Mouse (Mus musculus): Measurements from ENCODE around the gene Notch4. TPM values are rescaled to one million over a fixed set of nuclear protein-coding genes. Genes with fewer than 3 reads are reported as not detected.
A peak's percentile ranks its signal among the peaks of the same experiment; 100 is the strongest.
"Not testable (repeated sequence)": the region's sequence is repeated elsewhere in the genome, so short reads cannot be mapped to it uniquely, and the experiment has no call there.

The Notch4 gene
- 11.0 and 13.1 TPM in 2 replicates for polyA plus RNA-seq (2014; fragmentation: Nextera tagmentation; extraction: Ambion mirVana)

DNA sequence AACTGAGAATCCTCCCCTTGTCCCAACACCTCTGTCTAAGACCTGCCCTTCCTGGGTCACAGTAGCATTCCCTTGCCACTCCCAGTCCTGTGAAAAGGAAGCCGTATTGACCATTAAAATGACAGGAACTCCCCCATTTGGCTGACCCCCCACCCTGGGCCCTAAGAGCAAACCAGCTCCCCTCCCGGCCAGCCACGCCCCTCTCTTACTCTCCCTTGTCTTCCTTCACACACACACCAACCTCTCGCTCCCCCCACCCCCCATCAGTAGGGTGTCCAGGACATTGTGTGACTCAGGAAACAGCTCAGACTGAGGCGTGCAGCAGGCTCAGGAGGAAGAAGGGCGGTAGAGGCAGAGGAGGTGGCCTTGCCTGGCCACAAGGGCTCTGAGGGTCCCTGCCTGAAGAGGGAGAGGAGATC is at the start of gene Notch4:
Gene Notch4, plus strand, starts transcription at position 266 of the 419 bp plus-strand sequence.
- H3K27ac ChIP-seq (ENCODE audit: low read depth, low read length): peak within 1 kb of the TSS; percentile 6; the same call in 1 of the 2 replicates
- no peaks in the 10 kb centered on the region for H3K27me3 ChIP-seq (ENCODE audit: control insufficient read depth, insufficient read depth, low read length)
- 6% methylated on average over 6 of the region's 6 CpGs for WGBS
- ATAC-seq (ENCODE audit: insufficient read depth, low FRiP score, low TSS enrichment) (no peak), DNase-seq (ENCODE audit: low spot score) (peak; percentile 25)
- H3K4me2 ChIP-seq (ENCODE audit: low read depth): no peak within 1 kb of the TSS
- H3K36me3 ChIP-seq (ENCODE audit: control insufficient read depth, insufficient read depth, low read length): no peaks in the 10 kb centered on the region
- H3K9me3 ChIP-seq (ENCODE audit: control insufficient read depth, low read length): no peaks in the 10 kb centered on the region
- no peak within 1 kb of the TSS for H3K4me3 ChIP-seq (ENCODE audit: low read depth, low read length)
- no peaks in the 10 kb centered on the region for H3K4me1 ChIP-seq (ENCODE audit: control insufficient read depth, insufficient read depth, low read length)
- peak within 1 kb of the TSS; percentile 16; the same call in 1 of the 2 replicates for H3K9ac ChIP-seq (ENCODE audit: low read length)

DNA sequence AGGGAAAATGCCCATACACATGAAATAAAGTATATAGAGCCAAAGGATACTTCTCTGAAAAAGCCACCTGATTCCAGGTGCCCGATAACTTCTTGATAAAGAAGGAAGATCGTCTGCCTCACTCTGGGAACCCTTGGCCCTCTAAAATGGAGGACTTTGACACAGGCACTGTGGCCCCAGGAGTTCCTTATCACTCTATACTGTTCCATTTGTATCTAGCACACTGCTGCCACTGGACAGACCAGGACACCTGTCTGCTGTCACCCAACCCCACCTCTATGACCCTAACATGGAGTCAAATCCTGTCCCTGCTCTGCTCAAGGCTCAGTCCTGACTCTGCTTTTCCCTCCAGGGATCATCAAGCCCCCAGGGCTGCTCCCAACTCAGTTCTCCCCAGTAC is 47.6 kb upstream of the Notch4 start:
- Histone ChIP-seq H3K36me3 (ENCODE audit: control insufficient read depth, insufficient read depth, low read length) (no peaks in the 10 kb centered on the region), H3K4me3 (ENCODE audit: low read depth, low read length) (no peak overlapping the region), H3K4me2 (ENCODE audit: low read depth) (no peak overlapping the region), H3K4me1 (ENCODE audit: control insufficient read depth, insufficient read depth, low read length) (no peaks in the 10 kb centered on the region), H3K27me3 (ENCODE audit: control insufficient read depth, insufficient read depth, low read length) (no peaks in the 10 kb centered on the region), H3K9me3 (ENCODE audit: control insufficient read depth, low read length) (no peaks in the 10 kb centered on the region), H3K9ac (ENCODE audit: low read length) (no peak overlapping the region), H3K27ac (ENCODE audit: low read depth, low read length) (no peak overlapping the region)
- WGBS: 77% methylated on average over 2 of the region's 2 CpGs
- no peak for ATAC-seq (ENCODE audit: insufficient read depth, low FRiP score, low TSS enrichment)
- no peak for DNase-seq (ENCODE audit: low spot score)

DNA sequence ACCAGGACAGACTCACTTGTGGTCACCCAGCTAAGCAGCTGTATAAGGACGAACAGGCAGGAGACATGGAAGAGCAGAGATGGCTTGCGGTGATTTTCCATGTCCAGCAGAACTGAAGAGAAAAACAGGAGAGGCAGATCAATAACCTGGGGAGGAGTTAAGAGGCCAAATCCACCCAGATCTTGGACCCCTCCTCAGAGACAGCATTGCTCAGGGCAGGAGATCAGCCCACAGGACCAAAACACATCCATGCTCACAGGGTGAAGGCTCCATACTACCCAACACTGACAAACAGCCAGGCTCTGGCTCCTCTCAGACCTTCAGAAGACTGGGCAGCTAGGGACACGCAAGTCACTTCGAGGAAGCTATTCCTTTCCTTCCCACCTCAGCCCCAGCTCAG is 46.8 kb upstream of the Notch4 start, which contains the start of gene Btnl6:
Gene Btnl6, minus strand, starts transcription at position 101 of the 400 bp plus-strand sequence.
- ATAC-seq (ENCODE audit: insufficient read depth, low FRiP score, low TSS enrichment): no peak
- no peaks in the 10 kb centered on the region for H3K9me3 ChIP-seq (ENCODE audit: control insufficient read depth, low read length)

DNA sequence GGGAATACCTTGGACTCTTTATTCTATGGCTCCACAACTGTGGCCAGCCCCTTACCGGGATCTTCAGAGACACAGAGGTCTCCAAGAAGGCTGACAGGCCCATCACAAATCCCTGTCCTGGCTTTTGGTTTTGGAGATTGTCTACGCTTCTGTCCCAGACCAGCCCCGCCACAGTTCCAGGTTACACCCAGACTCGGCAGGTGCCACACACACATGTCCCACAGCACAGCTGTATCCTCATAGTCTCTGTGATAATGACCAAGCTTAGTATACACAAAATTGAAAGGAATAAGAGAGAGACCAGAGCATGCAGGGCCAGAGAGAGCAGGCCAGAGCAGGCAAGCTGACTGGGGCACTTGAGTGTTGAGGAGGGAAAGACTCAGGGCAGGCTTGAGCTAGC is 46.3 kb upstream of the Notch4 start:
- Histone ChIP-seq H3K4me1 (ENCODE audit: control insufficient read depth, insufficient read depth, low read length) (no peaks in the 10 kb centered on the region), H3K9me3 (ENCODE audit: control insufficient read depth, low read length) (no peaks in the 10 kb centered on the region), H3K4me2 (ENCODE audit: low read depth) (no peak overlapping the region), H3K36me3 (ENCODE audit: control insufficient read depth, insufficient read depth, low read length) (no peaks in the 10 kb centered on the region), H3K4me3 (ENCODE audit: low read depth, low read length) (no peak overlapping the region), H3K27ac (ENCODE audit: low read depth, low read length) (no peak overlapping the region), H3K9ac (ENCODE audit: low read length) (no peak overlapping the region), H3K27me3 (ENCODE audit: control insufficient read depth, insufficient read depth, low read length) (no peaks in the 10 kb centered on the region)
- ATAC-seq (ENCODE audit: insufficient read depth, low FRiP score, low TSS enrichment) (no peak), DNase-seq (ENCODE audit: low spot score) (no peak)
- 96% methylated on average over 4 of the region's 4 CpGs for WGBS

More for the DNA sequence above, 46.8 kb upstream of the Notch4 start, which contains the start of gene Btnl6:
- H3K36me3 ChIP-seq (ENCODE audit: control insufficient read depth, insufficient read depth, low read length): no peaks in the 10 kb centered on the region
- H3K4me2 ChIP-seq (ENCODE audit: low read depth): no peak within 1 kb of the TSS
- H3K4me1 ChIP-seq (ENCODE audit: control insufficient read depth, insufficient read depth, low read length): no peaks in the 10 kb centered on the region
- no peak within 1 kb of the TSS for H3K9ac ChIP-seq (ENCODE audit: low read length)
- 88% methylated on average over 4 of the region's 4 CpGs for WGBS
- no peak within 1 kb of the TSS for H3K4me3 ChIP-seq (ENCODE audit: low read depth, low read length)
- no peak within 1 kb of the TSS for H3K27ac ChIP-seq (ENCODE audit: low read depth, low read length)
- H3K27me3 ChIP-seq (ENCODE audit: control insufficient read depth, insufficient read depth, low read length): no peaks in the 10 kb centered on the region
- no peak for DNase-seq (ENCODE audit: low spot score)

DNA sequence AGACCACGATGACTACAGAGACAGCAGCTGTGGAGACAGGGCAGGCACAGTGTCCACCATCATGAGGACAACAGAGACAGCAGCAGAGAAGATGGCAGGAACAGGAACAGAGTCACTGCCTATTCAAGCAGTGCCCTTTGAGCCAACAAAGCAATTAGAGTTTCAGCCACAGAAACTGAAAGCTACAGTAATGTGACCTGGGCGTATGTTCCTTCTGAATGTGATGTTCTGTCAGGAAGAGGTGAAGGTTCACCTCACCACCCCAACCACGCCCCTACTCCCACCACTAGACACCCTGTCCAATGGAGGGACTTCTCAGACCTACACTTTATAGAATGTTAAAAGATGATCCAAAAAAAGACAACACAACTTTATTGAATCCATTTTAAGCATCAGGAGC is 45.5 kb upstream of the Notch4 start:
- ATAC-seq (ENCODE audit: insufficient read depth, low FRiP score, low TSS enrichment): not testable (repeated sequence)
- WGBS: 73% methylated on average over 3 of the region's 3 CpGs

DNA sequence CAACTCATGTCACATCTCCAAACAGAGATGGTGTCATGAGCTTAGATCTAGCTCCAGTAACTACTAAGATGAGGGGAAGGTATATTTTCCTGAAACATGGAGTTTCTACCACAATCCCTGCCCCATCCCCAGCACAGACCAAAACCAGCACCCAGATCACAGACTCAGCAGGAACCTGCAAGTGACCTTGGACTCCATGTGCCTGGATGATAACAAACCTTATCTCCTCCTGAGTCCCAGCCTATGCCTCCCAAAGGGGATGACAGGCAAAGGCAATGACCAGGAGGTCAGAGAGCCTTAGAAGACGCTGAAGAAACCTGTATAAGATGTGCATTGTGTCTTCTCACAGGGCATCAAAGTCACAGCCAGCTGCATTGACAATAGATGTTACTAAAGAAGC is 45.1 kb upstream of the Notch4 start:
- H3K36me3 ChIP-seq (ENCODE audit: control insufficient read depth, insufficient read depth, low read length): no peaks in the 10 kb centered on the region
- no peaks in the 10 kb centered on the region for H3K27me3 ChIP-seq (ENCODE audit: control insufficient read depth, insufficient read depth, low read length)
- DNase-seq (ENCODE audit: low spot score) (no peak), ATAC-seq (ENCODE audit: insufficient read depth, low FRiP score, low TSS enrichment) (no peak)
- H3K4me1 ChIP-seq (ENCODE audit: control insufficient read depth, insufficient read depth, low read length): no peaks in the 10 kb centered on the region
- H3K4me2 ChIP-seq (ENCODE audit: low read depth): no peak overlapping the region
- H3K9ac ChIP-seq (ENCODE audit: low read length): no peak overlapping the region
- no peak overlapping the region for H3K4me3 ChIP-seq (ENCODE audit: low read depth, low read length)
- no peak overlapping the region for H3K27ac ChIP-seq (ENCODE audit: low read depth, low read length)
- WGBS: 79% methylated on average over 1 of the region's 1 CpGs
- H3K9me3 ChIP-seq (ENCODE audit: control insufficient read depth, low read length): no peaks in the 10 kb centered on the region

More for the DNA sequence above, 45.5 kb upstream of the Notch4 start:
- H3K9me3 ChIP-seq (ENCODE audit: control insufficient read depth, low read length); H3K4me3 ChIP-seq (ENCODE audit: low read depth, low read length); H3K27ac ChIP-seq (ENCODE audit: low read depth, low read length); H3K27me3 ChIP-seq (ENCODE audit: control insufficient read depth, insufficient read depth, low read length); H3K4me2 ChIP-seq (ENCODE audit: low read depth); H3K4me1 ChIP-seq (ENCODE audit: control insufficient read depth, insufficient read depth, low read length); DNase-seq (ENCODE audit: low spot score); H3K36me3 ChIP-seq (ENCODE audit: control insufficient read depth, insufficient read depth, low read length); H3K9ac ChIP-seq (ENCODE audit: low read length): not testable (repeated sequence)

DNA sequence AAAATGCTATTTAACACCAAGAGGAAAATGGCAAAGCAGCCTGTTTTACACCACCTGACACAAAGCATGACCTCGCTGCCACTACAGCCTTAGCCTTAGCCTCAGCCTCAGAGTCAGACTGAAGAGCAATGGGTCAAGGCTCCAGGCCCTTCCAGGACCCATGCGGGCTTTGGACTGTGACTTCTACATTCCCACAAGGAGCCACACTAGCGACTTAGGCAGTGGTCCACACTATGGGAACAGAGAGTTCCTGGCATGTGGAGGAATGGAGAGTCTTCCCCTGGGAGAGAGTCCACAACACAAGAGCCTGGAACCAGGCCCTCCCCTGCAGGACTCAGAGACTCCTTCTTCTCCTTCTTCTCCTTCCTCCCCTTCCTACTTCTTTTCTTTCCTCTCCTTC is 31.4 kb upstream of the Notch4 start:
- Histone ChIP-seq H3K27me3 (ENCODE audit: control insufficient read depth, insufficient read depth, low read length) (no peaks in the 10 kb centered on the region), H3K4me3 (ENCODE audit: low read depth, low read length) (no peak overlapping the region), H3K36me3 (ENCODE audit: control insufficient read depth, insufficient read depth, low read length) (no peaks in the 10 kb centered on the region), H3K4me2 (ENCODE audit: low read depth) (no peak overlapping the region), H3K9ac (ENCODE audit: low read length) (no peak overlapping the region), H3K4me1 (ENCODE audit: control insufficient read depth, insufficient read depth, low read length) (no peaks in the 10 kb centered on the region), H3K27ac (ENCODE audit: low read depth, low read length) (no peak overlapping the region), H3K9me3 (ENCODE audit: control insufficient read depth, low read length) (no peaks in the 10 kb centered on the region)
- DNase-seq (ENCODE audit: low spot score): no peak
- no peak for ATAC-seq (ENCODE audit: insufficient read depth, low FRiP score, low TSS enrichment)
- WGBS: 78% methylated on average over 3 of the region's 3 CpGs

DNA sequence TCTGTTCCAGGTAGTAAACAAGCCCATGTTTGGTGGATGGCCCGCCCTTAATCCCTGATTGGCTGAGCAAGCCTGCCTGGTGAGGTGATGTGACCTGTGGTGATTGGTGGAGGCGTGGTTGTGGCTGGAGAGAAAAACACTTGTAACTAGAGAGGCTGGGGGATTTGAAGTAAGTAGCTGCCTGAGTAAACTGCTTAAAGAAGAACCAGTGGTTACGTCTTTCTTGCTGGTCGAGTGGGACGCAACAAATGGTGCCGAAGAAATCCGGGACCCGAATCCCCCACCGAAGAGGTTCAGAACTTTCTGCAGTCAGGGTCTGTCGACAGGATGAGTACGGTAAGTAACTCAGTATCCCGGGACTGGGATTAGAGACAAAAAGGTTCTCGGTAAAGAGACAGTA is 20.5 kb upstream of the Notch4 start:
- H3K27me3 ChIP-seq (ENCODE audit: control insufficient read depth, insufficient read depth, low read length); H3K4me1 ChIP-seq (ENCODE audit: control insufficient read depth, insufficient read depth, low read length); H3K36me3 ChIP-seq (ENCODE audit: control insufficient read depth, insufficient read depth, low read length); DNase-seq (ENCODE audit: low spot score); H3K9me3 ChIP-seq (ENCODE audit: control insufficient read depth, low read length); H3K27ac ChIP-seq (ENCODE audit: low read depth, low read length); H3K9ac ChIP-seq (ENCODE audit: low read length); H3K4me3 ChIP-seq (ENCODE audit: low read depth, low read length); ATAC-seq (ENCODE audit: insufficient read depth, low FRiP score, low TSS enrichment); H3K4me2 ChIP-seq (ENCODE audit: low read depth): not testable (repeated sequence)
- WGBS: 96% methylated on average over 12 of the region's 13 CpGs

DNA sequence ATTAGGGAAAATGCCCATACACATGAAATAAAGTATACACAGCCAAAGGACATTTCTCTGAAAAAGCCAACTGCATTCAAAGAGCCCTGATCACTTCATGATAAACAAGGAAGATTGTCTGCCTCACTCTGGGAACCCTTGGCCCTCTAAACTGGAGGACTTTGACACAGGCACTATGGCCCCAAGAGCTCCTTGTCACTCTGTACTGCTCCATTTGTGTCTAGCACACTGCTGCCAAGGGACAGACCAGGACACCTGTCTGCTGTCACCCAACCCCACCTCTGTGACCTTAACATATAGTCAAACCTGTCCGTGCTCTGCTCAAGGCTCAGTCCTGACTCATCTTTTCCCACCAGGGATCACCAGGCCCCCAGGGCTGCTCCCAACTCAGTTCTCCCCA is 17.3 kb upstream of the Notch4 start:
- Histone ChIP-seq H3K4me3 (ENCODE audit: low read depth, low read length) (no peak overlapping the region), H3K27me3 (ENCODE audit: control insufficient read depth, insufficient read depth, low read length) (no peaks in the 10 kb centered on the region), H3K4me1 (ENCODE audit: control insufficient read depth, insufficient read depth, low read length) (no peaks in the 10 kb centered on the region), H3K9ac (ENCODE audit: low read length) (no peak overlapping the region), H3K9me3 (ENCODE audit: control insufficient read depth, low read length) (no peaks in the 10 kb centered on the region), H3K4me2 (ENCODE audit: low read depth) (no peak overlapping the region), H3K36me3 (ENCODE audit: control insufficient read depth, insufficient read depth, low read length) (no peaks in the 10 kb centered on the region), H3K27ac (ENCODE audit: low read depth, low read length) (no peak overlapping the region)
- no peak for ATAC-seq (ENCODE audit: insufficient read depth, low FRiP score, low TSS enrichment)
- DNase-seq (ENCODE audit: low spot score): no peak
- 89% methylated on average over 1 of the region's 1 CpGs for WGBS

Data from neural tube, embryonic 11.5 days (tissue).